ENCODE assay signal across 17 mouse cellular contexts in the genomic region with DNA sequence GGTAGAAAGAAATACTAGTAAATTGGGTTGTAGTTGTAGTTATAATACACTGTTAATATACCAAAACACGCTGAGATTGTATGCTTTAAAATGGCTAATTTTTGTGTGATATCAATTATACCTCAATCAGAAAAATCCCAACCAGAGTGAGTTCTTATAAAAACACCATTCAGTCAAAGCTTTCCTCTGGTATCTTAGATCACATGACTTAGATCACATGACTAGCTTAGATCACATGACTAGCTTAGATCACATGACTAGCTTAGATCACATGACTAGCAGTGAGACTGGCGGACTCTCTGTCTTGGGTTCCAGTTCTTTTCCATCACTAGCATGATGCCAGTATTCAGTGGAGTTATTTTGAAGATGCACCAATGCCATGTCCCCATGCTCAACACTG.
"Had no signal": no experiment of that assay in that cellular context is flagged by ENCODE, and none has a peak within 500 bp of the region (broad histone marks: within the 10 kb centered on the region; RNA-seq: fewer than 3 reads in every experiment).

No protein-coding gene starts in this region.

- DNase-seq: retina, postnatal 1 day; right cerebral cortex, adult 18-20 months; right cerebral cortex, postnatal 14 days; right cerebral cortex, postnatal 25 days; right cerebral cortex, postnatal 4 days; spleen, adult 18-20 months; thymus, adult 18-20 months; thymus, adult 2 months; thymus, postnatal 14 days; thymus, postnatal 25 days; thymus, postnatal 36 days; thymus, postnatal 4 days had no signal

- H3K27me3 ChIP-seq: neural tube, embryonic 12.5 days; neural tube, embryonic 13.5 days; neural tube, embryonic 15.5 days; stomach, embryonic 15.5 days had no signal

- H3K36me3 ChIP-seq: neural tube, embryonic 12.5 days; neural tube, embryonic 13.5 days; neural tube, embryonic 15.5 days; stomach, embryonic 15.5 days had no signal

- H3K4me1 ChIP-seq: neural tube, embryonic 12.5 days; neural tube, embryonic 13.5 days; stomach, embryonic 15.5 days had no signal

- H3K27ac ChIP-seq: neural tube, embryonic 12.5 days; neural tube, embryonic 13.5 days; neural tube, embryonic 15.5 days; stomach, embryonic 15.5 days; stomach, postnatal 0 days had no signal

- H3K4me3 ChIP-seq: neural tube, embryonic 12.5 days; neural tube, embryonic 13.5 days; neural tube, embryonic 15.5 days; stomach, embryonic 15.5 days had no signal

- H3K4me2 ChIP-seq: neural tube, embryonic 12.5 days; neural tube, embryonic 13.5 days; neural tube, embryonic 15.5 days; stomach, embryonic 15.5 days had no signal
